Mouse (Mus musculus): Measurements from ENCODE around the gene Osbpl2. TPM values are rescaled to one million over a fixed set of nuclear protein-coding genes. Genes with fewer than 3 reads are reported as not detected.
A peak's percentile ranks its signal among the peaks of the same experiment; 100 is the strongest.

Gene Osbpl2
- total RNA-seq, 2 experiments from 2014 or later = 46.0 to 46.8 TPM

GRCm38 (mm10) chr2:180105441-180106190 lies 13.5 kb upstream of the Osbpl2 start:
- no peak for DNase-seq

DNA sequence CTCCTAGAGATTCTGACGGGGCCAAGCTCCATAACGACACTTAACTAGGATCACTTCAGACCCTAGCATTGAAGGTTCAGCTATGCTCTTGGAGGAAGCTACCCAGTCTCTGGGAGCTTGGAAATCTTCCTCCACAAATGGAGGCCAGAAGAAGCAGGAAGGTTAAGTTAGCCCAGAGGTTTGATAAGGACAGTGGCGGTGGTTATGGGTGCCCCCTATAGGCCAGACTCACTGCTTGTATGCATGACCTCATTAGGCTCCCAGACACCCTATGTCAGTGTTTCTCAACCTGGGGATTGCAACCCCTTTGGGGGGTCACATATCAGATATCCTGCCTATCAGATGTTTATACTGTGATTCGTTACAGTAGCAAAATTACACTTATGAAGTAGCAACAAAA lies 12.0 kb upstream of the Osbpl2 start:
- DNase-seq = no peak

DNA sequence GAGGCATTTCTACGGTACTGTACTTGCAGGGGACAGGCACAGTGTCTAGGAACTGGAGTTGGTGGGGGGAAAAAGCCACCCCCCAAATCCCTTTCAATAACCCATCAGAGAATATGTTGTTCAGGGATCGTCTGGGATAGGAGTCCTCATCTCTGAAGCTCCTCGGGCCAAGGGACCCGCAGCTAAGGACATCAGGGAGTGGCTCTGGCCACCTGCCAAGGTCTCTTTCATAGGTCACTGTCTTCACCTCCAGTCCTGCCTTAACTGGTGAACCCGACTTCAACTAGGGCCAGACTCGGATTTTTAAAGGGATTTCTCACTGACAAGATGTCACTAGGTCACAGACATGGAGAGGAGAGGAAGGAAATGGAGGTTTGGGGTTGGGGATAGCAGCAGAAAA lies 10.8 kb upstream of the Osbpl2 start:
- no peak for DNase-seq

DNA sequence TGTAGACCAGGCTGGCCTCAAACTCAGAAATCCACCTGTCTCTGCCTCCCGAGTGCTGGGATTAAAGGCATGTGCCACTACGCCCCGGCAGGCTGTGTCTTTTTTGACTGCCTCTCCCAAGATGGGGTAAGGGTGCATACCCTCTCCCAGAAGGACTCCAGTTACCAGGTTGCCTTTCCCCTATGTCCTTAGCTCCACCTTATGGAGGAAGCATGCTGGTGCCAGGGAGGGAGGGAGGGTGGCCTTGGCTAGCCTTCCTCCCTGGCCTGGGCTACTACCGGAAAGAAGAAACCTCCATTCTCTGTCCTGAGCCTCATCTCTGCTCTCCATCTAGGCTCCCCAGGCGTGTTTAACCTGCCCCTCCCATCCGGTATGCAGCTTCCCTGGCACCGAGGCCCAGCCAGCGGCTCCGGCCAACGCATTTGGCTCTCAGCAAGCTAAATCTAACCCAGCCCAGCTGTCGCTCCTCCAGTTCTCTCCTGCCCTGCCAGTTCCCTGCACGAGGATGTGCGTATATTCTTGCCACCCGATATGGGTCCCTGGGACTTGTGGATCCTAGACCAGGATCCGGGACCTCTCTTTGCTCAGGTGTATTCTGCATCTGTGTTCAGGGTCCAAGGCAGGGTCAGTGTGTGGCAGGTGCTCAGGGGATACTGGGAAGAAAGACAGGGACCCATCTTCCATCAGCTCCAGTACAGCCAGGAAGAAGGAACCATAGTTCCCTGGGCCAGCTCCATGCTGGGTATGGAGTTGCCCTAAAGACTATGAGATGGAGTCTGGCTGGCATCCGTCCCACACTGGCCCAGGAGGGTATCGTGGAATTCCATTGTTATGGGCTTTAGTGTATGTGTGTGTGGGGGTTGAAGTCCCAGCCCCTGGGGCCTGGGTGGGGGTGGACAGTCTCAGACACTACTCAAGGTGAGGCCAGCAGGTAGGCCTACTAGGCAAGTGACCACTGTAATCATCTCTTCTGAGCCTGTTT lies 4.9 kb upstream of the Osbpl2 start:
- DNase-seq = peak; percentile 65 to 72

- no peak for DNase-seq
Measured at GRCm38 (mm10) chr2:180115279-180115678, 3.8 kb upstream of the Osbpl2 start.

DNA sequence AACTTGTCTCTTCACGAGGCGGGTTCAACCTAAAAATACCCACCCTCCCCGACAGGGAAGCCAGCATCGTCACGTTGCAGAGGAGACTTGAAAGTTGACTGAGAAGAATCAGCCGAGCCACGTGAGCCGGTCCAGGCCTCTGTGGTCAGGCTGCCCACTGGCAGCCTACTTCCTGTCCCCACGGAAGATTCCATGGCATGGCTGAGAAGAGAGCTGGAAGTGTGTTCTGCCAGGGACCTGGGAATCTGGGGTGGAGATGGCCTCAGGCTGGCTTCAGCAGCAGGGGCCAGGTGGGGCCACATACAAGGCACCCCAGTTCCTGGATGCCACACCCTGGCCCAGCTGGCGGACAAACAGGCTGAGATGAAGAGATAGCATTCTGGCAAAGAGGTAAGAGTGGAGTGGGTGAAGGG lies 3.0 kb upstream of the Osbpl2 start:
- no peak for DNase-seq

DNA sequence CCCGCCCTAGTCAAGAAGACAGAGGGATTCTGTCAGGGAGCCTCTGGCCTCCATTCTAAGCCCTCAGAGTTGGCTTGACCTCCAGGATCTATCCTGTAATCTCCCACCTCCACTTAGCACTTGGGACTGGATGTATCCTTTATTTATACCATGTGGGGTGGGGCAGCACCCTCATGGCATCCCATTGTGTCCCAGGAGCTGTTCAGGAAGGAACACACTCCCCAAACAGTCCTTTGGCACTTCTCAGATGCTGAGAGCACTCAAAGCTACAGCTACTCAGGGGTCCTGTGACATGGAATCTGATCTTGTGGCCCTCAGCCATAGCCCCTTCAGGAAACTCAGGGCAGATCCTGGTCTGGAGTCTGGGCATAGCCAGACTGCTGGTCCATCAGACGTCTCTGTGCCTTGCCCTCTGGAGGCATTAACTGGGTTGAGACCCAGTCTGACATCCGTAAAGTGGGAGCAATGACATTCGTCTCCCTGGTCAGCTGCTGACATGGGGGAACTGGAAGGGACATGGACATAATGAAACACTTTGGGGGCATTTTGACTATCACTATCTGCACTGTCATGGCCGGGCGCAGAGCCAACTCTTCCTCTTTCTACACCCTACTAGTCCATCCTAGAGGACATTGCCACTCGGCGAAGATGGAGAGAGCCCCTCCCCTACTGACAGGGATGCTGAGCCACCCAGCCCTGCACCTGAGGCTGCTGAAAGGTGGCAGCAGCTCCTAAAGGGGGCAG lies 2.2 kb upstream of the Osbpl2 start:
- no peak for DNase-seq

DNA sequence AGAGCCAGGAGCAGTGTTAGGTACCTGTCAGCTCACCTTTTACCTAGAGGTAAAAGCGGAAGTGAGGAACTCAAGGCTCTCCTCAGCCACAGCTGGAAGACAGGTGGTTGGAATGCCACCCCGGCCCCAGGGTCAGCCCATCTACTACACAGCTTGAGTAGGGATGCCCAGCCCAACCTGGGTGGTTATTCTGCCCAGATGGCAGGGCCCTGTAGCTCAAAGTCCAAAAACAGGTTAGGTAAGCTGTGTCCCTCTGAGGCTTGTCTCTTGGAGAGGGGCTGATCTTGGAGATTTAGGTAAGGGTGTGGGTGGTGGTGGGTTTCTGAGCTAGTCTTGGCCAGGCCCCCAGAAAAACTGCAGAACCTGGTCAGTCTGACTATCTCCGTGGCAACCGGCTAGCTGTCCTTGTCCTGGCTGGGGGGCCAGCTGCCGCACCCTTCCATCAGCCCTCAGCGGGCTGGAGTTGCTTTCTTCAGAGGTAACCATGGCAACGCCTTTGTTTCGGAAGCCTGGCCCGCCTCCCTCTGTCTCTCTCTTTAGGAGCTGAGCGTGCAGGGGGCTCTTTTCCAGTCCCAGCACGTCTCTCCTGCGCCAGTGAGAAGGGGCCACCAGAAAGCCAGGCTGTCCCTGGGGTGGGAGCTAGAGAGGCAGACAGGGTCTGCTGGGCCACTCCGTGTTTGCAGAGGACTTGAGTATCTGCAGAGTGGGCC lies 1.5 kb upstream of the Osbpl2 start:
- DNase-seq = peak in 1 of 2 experiments; percentile 61

- DNase-seq = no peak
Measured at GRCm38 (mm10) chr2:180119439-180120291, 559 bp downstream of the Osbpl2 start.

GRCm38 (mm10) chr2:180120292-180120761 lies 1.2 kb downstream of the Osbpl2 start:
- no peak for DNase-seq

DNA sequence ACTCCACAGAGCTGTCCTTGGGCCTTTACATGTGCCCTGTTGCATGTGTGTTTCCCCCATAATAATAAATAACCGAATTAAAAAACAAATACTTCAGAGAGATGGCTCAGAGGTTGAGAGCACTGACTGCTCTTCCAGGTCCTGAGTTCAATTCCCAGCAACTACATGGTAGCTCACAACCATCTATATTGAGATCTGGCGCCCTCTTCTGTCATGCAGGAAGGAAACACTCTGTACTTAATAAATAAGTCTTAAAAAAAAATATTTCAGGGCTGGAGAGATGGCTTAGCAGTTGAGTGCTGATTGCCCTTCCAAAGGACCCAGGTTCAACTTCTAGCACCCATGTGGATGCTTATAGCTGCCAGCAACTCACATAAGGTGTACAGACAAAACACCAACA lies 5.1 kb downstream of the Osbpl2 start:
- DNase-seq = no peak

DNA sequence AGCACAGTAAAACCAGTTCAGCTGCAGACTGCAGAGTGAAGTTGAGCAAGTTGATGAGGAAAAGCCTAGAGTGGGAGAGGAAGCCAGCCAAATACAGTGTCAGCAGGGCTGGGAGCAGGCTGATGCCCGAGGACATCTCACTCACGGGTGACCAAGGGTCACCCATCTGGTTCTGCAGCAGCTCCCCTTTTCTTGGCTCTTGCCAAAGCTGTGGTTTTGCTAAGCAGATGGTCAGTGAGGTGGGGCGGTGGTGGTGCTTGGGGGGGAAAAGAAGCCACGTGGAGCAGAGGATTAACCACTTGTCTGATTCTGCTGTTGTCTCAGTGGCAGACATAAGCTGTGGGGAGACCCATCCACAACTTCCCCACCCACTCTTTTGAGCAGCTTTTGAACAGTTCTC lies 7.1 kb downstream of the Osbpl2 start:
- peak in 1 of 2 experiments; percentile 45 for DNase-seq

DNA sequence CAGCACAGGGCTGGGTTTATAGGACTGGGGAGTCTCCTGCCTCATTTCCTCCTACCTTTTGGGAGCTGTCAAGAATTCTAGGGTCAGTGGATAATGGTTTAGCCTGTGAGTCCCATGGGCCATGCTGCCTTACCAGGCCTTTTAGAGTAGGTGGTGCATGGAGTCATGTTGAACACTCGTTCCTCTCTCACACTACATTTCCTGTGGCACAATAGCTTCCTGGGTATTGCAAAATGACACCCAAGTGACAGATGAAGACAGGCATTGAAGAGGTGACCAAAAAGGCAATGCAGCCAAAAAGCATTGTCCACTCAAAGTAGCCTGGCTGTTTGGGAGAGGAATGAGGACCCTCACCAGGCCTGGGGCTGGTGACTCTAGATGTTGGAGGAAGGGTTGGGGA lies 8.6 kb downstream of the Osbpl2 start:
- no peak for DNase-seq

DNA sequence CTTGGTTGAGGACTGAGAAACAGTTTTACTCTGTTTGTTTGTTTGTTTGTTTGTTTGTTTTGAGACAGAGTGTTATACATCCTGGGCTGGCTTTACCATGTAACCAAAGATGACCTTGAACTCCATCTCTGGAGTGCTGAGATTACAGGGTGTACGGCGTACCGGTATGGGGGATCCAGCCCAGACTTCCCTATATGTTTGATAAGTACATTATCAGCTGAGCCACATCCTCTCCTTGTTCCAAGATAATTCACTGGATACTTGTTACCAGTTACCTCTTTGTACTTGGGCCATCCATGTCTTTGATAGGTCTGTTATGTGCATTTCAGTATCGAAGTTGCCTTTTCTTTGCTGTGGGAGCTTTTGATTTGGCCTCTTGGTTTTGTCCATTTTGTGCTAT lies 14.1 kb downstream of the Osbpl2 start:
- no peak for DNase-seq

DNA sequence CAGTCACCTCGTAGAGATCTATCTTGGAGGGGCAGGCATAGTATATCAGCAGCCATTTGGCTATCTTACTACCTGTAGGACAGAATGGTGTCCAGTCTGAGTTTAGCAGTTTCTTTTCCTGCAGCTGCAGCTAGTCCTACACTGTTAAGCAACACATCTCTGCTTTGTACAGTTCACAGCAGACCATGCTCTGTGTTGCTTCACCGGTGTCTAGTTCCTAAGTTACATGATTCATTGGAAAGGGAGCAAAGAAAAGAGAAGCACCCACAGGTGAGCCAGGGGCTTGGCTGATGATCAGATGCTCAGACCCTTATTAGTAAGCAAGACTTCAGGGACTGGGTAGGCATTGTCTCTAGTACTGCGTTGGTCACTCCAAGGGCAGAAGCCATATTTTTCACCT lies 14.8 kb downstream of the Osbpl2 start:
- DNase-seq = no peak

GRCm38 (mm10) chr2:180135414-180135813 lies 16.3 kb downstream of the Osbpl2 start:
- no peak for DNase-seq

- DNase-seq = no peak
Measured at GRCm38 (mm10) chr2:180146091-180146490, 27.0 kb downstream of the Osbpl2 start.

GRCm38 (mm10) chr2:180147379-180147778 lies 28.3 kb downstream of the Osbpl2 start:
- no peak for DNase-seq

DNA sequence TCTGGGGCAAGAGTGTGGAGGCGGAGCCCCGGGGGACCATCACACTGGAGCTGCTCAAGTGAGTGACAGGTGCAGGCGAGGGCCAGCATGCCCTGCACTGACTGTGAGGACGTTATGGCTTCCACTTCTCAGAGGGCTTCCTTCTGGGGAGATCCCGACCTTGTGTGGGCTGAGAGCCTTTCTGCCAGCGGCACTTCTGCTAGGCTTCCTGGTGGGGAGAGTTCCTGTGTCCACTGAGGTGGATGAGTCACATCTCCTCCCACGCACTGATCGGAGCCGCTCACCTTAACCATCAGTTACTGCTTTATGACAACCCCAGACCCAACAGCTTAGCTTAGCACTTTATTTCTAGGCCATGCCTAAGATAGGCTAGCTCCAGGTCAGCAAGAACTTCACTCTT lies 29.4 kb downstream of the Osbpl2 start:
- no peak for DNase-seq

- no peak for DNase-seq
Measured at GRCm38 (mm10) chr2:180154796-180155195, 35.7 kb downstream of the Osbpl2 start.

- DNase-seq = no peak
Measured at GRCm38 (mm10) chr2:180158627-180159026, 39.5 kb downstream of the Osbpl2 start.
